Mouse (Mus musculus) cerebellum, adult 18-20 months (tissue): ENCODE results near the gene Olfr514.
A peak's percentile ranks its signal among the peaks of the same experiment; 100 is the strongest.

ENCODE experiments used
- DNase-seq, 2 experiments: peaks; one replicate each; pipeline ENCODE4 v3.0.0; 2021

Olfr514 gene

DNA sequence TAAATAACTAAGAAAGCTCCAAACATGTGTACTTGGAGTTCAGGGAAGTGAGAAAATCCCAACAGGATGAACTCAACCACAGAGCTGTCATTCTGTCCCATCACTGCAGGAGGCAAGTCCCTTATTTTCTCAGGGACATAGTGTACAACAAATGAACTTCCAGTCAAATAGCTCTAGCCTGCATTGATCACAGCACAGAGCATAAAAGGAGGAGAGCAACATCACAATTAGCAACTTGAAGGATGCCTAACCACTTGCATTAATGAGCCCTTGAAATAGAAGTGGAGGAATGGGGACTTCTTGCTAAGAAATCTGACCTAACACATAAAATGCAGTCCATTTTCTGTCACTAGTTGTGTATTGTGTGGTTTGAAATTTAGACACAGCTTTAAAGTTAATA lies at the start of gene Olfr514:
TSS of gene Olfr514 (minus strand) at position 101 of the 400 bp plus-strand sequence.
- DNase-seq, result no peak

DNA sequence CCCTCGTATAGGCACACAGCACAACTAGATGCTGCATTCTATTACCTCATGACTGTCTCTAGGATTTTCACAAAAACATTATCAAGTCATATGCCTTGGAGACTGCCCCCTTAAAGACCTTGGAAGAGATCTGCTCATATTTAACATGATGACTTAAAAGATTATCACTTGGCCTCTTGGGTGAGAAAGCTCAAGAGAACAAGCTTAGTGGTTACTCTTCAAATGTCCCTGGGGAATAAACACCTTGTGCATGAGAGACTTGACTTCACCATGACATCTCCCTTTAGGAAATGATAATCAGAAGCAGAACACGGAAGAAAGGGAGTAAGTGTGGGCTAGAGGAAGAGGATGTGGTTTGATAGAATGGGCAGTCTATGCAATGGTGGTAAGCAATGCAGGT lies 46.5 kb upstream of the Olfr514 start, which contains the start of gene Olfr517:
TSS of gene Olfr517 (minus strand) at position 101 of the 400 bp plus-strand sequence.
- no peak for DNase-seq

DNA sequence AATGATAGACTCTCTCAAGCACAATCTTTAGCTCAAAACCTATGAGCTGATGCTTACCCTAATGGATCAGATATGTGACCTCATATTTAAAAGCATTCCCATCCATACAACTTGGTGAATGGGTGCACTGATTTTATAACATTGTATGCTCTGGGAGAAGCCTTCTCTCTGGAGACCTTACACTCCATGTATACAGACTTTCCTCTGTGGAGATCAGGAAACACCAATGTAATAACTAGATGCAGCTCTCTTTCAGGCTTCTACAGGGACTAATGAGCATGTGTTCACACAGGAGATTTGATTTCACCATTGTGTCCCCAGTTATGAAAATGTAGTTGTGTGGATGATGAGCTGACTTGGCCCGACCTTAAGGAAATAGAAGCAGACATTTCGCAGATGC lies 24.6 kb upstream of the Olfr514 start, which contains the start of gene Olfr516:
TSS of gene Olfr516 (minus strand) at position 101 of the 400 bp plus-strand sequence.
- no peak for DNase-seq

- peak; percentile 25 to 30 for DNase-seq
Observed at GRCm38 (mm10) chr7:108814593-108815215, 11.1 kb downstream of the Olfr514 start.

DNA sequence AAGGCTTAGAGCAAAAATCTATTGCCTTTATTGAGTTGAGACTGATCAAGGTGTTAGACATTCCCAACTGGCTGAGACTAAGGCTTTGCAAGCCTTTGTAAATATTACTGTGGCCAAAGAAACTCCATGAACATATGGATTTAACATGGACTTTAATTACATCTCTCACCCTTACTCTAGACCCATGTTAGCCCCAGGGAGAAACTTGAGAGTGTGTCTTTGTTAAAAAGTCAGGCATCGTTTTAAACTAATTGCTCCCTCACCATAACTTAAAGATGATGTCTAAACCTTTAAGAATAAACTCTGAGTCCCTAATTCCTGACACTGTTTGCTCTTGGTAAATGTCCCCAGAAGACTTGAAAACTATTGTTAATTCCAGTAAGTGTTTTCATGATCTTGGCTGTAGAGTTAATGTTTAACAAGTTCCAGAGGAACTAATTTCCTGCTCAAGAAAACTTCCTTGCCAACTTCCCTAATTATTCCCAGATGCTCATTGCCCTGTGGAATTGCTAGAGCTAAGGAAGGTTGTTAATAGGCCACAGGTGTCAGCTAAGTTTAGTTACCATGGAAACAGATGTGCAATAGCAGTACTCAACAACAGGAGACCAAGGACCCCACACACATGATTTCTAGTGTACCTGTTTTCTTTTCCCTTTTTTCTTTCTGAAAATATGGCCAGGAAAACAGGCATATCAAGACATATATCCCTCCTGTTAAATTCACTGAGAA lies 28.4 kb downstream of the Olfr514 start:
- DNase-seq, result no peak
